12 mouse cellular contexts compared by ENCODE assay signal in genomic region chr12:64832313-64833151, GRCm38 (mm10).
DNase-seq lines count a peak whose midpoint lies in the region; ATAC-seq lines count a peak whose summit lies in the region.
"Had no signal": no experiment of that assay in that cellular context is flagged by ENCODE, and none has a peak within 500 bp of the region (broad histone marks: within the 10 kb centered on the region; RNA-seq: fewer than 3 reads in every experiment).

No protein-coding gene starts in this region.

- peak; percentile 47 for DNase-seq in embryo, embryonic 10 days (ENCODE audit: low spot score)
- DNase-seq in forelimb bud, embryonic 11.5 days (ENCODE audit: low read depth, low spot score): peak; percentile 20
- DNase-seq in midbrain, embryonic 14.5 days: peak; percentile 50
- DNase-seq in heart, adult 18-20 months: no peak
- DNase-seq: cerebellum, postnatal 36 days; kidney, postnatal 10 days; retina, postnatal 1 day had no signal

- H3K27ac ChIP-seq in embryonic facial prominence, embryonic 12.5 days: no peak overlapping the region
- H3K27ac ChIP-seq in midbrain, embryonic 14.5 days (replicated peaks; ENCODE audit: low read depth, low read length): no peak overlapping the region

- no peak overlapping the region for H3K4me3 ChIP-seq in embryonic facial prominence, embryonic 12.5 days
- H3K4me3 ChIP-seq in midbrain, embryonic 14.5 days (replicated peaks; ENCODE audit: low read depth, low read length): no peak overlapping the region

- peak; percentile 82; the same call in 1 of the 2 replicates for ATAC-seq in embryonic facial prominence, embryonic 12.5 days (ENCODE audit: insufficient number of reproducible peaks, insufficient read depth, low FRiP score, low TSS enrichment)
- peak; percentile 79 for ATAC-seq in midbrain, embryonic 14.5 days (ENCODE audit: low FRiP score, low TSS enrichment)
- ATAC-seq in cerebellum, adult (ENCODE audit: insufficient number of reproducible peaks, low FRiP score, low TSS enrichment): no peak
- ATAC-seq in CD4-positive, CD25-positive, alpha-beta regulatory T cell, adult 4 months: no peak
- ATAC-seq: lung, postnatal 0 days had no signal

- H3K9ac ChIP-seq in embryonic facial prominence, embryonic 12.5 days: no peak overlapping the region
- H3K9ac ChIP-seq in midbrain, embryonic 14.5 days (replicated peaks; ENCODE audit: low read length): no peak overlapping the region

- no peaks in the 10 kb centered on the region for H3K36me3 ChIP-seq in embryonic facial prominence, embryonic 12.5 days
- H3K36me3 ChIP-seq in midbrain, embryonic 14.5 days (ENCODE audit: control insufficient read depth, insufficient read depth, low read length): no peaks in the 10 kb centered on the region

- no peak overlapping the region for H3K4me2 ChIP-seq in embryonic facial prominence, embryonic 12.5 days (replicated peaks)
- no peak overlapping the region for H3K4me2 ChIP-seq in midbrain, embryonic 14.5 days (ENCODE audit: low read length)
- H3K4me2 ChIP-seq: liver, embryonic 11.5 days had no signal

- no peaks in the 10 kb centered on the region for H3K27me3 ChIP-seq in embryonic facial prominence, embryonic 12.5 days
- no peaks in the 10 kb centered on the region for H3K27me3 ChIP-seq in midbrain, embryonic 14.5 days (ENCODE audit: control insufficient read depth, insufficient read depth, low read length)

- 44% methylated on average over 9 of the region's 9 CpGs for WGBS in embryonic facial prominence, embryonic 12.5 days
- 33% methylated on average over 9 of the region's 9 CpGs for WGBS in midbrain, embryonic 14.5 days

- no peaks in the 10 kb centered on the region for H3K4me1 ChIP-seq in embryonic facial prominence, embryonic 12.5 days
- H3K4me1 ChIP-seq in midbrain, embryonic 14.5 days (ENCODE audit: control insufficient read depth, insufficient read depth, low read length): peaks cover 6% of the 10 kb centered on the region; the same call in 1 of the 2 replicates

- H3K9me3 ChIP-seq in embryonic facial prominence, embryonic 12.5 days: no peaks in the 10 kb centered on the region
- H3K9me3 ChIP-seq in midbrain, embryonic 14.5 days (ENCODE audit: control insufficient read depth, low read length): no peaks in the 10 kb centered on the region

Comparison
In these comparisons a context has a peak if more than half of its experiments do, and no peak if none do; other contexts are left out.
1. DNase-seq: peak in embryo, embryonic 10 days (single experiment), forelimb bud, embryonic 11.5 days (single experiment) and midbrain, embryonic 14.5 days (single experiment); none in heart, adult 18-20 months (0 of 2).
2. ATAC-seq: peak in embryonic facial prominence, embryonic 12.5 days (single experiment) and midbrain, embryonic 14.5 days (single experiment); none in cerebellum, adult (single experiment) and CD4-positive, CD25-positive, alpha-beta regulatory T cell, adult 4 months (single experiment).